Mouse (Mus musculus) stomach, embryonic 16.5 days (tissue): ENCODE measurements around the gene Esyt2. TPM values are rescaled to one million over a fixed set of nuclear protein-coding genes. Genes with fewer than 3 reads are reported as not detected.

Experiments
- ATAC-seq: fragments of 200-750 bp; cut with Nextera tagmentation; 2 replicates; pipeline ENCODE4 v1.8.0; 2017; ENCODE audit warnings: moderate number of reproducible peaks, moderate TSS enrichment; ENCODE audit not compliant: insufficient read depth, low FRiP score
- H3K27ac ChIP-seq: fragments of 300-500 bp; sonication (generic); 2 replicates; pipeline ENCODE4 v1.5.1; 2014; ENCODE audit warnings: low read length
- H3K27me3 ChIP-seq: fragments of 300-500 bp; sonication (generic); 2 replicates; pipeline ENCODE4 v1.6.1; 2014; ENCODE audit warnings: low read length, control low read depth, mixed read lengths; ENCODE audit not compliant: control insufficient read depth, insufficient read depth
- H3K36me3 ChIP-seq: fragments of 300-500 bp; sonication (generic); 2 replicates; pipeline ENCODE4 v1.6.1; 2014; ENCODE audit warnings: low read length; ENCODE audit not compliant: control insufficient read depth, insufficient read depth
- H3K4me1 ChIP-seq: fragments of 300-500 bp; sonication (generic); 2 replicates; pipeline ENCODE4 v1.6.1; 2014; ENCODE audit warnings: low read length, control low read depth, mixed read lengths; ENCODE audit not compliant: control insufficient read depth, insufficient read depth
- H3K4me2 ChIP-seq: fragments of 300-500 bp; sonication (generic); 2 replicates; pipeline ENCODE4 v1.6.1; 2014; ENCODE audit warnings: low read depth, low read length, mixed read lengths
- H3K4me3 ChIP-seq: fragments of 300-500 bp; sonication (generic); replicated peaks from 2 replicates; pipeline ENCODE4 v1.5.1; 2014; ENCODE audit warnings: mild to moderate bottlenecking, low read length
- H3K9ac ChIP-seq: fragments of 300-500 bp; sonication (generic); 2 replicates; pipeline ENCODE4 v1.6.1; 2014; ENCODE audit warnings: low read length
- H3K9me3 ChIP-seq: fragments of 300-500 bp; sonication (generic); replicated peaks from 2 replicates; pipeline ENCODE4 v1.6.1; 2016; ENCODE audit warnings: low read length, control low read depth; ENCODE audit not compliant: control insufficient read depth
- WGBS: fragments of 180-500 bp; shearing (Covaris S2); extraction: QIAGEN DNeasy Blood & Tissue Kit; methylation state at CpG from one replicate; pipeline ENCODE4 v1.1.7; 2014; 5-methylcytosine and 5-hydroxymethylcytosine counted together
- polyA plus RNA-seq: library from polyadenylated mRNA; unstranded; fragments of >200 nt; fragmentation: Nextera tagmentation; extraction: Ambion mirVana; gene quantifications from 2 replicates; pipeline ENCODE4 v1.2.1, GENCODE M21; 2015

Esyt2 gene
- polyA plus RNA-seq, 1 experiment from 2014 or later, result 28.7 TPM

DNA sequence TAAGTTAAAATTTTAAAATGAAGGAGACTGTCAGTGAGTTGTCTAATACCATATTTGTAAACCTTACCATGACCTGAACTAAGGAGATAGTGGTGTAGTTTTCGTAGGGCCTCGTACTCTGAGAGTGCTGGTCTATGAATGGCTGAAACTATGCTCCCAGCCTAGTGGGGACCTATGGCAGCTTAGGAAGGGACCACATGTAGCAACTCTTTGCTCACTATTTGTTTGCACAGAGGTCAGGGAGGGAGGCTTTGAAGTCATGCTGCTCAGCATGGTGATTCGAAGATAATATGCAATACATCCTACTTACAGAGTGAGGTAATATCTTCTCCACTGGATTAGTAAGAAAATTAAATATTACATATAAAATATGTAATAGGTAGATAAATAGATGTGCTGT lies 73.7 kb downstream of the Esyt2 start:
- WGBS, result 83% methylated on average over 3 of the region's 3 CpGs
- H3K9me3 ChIP-seq, result no peaks in the 10 kb centered on the region
- H3K4me2 ChIP-seq, result no peak overlapping the region

DNA sequence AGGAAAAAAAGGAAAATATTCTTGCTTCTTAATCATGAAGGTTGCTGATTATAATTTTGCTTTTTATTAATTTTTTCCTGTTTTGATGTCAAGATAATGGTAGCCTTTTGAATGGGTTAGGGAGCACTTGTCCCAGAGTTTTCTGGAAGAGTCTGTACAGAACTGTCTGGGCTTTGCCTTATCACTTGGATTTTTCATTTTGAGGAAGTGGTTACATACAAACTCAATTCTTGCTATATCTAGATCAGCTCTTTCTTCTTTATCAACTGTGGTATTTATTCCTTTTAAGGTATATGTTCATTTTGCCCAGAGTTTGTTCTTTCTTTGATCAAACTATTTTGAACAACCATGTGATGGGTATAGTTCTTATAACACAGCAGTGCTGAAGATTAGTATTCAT lies 81.1 kb downstream of the Esyt2 start:
- no peak overlapping the region for H3K4me2 ChIP-seq
- no peak for ATAC-seq
- H3K4me1 ChIP-seq, result no peaks in the 10 kb centered on the region
- no peaks in the 10 kb centered on the region for H3K27me3 ChIP-seq
- H3K36me3 ChIP-seq, result peaks cover 30% of the 10 kb centered on the region; the same call in 1 of the 2 replicates
- no peak overlapping the region for H3K27ac ChIP-seq
- no peak overlapping the region for H3K9ac ChIP-seq
- H3K4me3 ChIP-seq, result no peak overlapping the region
- H3K9me3 ChIP-seq, result no peaks in the 10 kb centered on the region

More for the DNA sequence above, 73.7 kb downstream of the Esyt2 start:
- ATAC-seq, result no peak
- H3K4me1 ChIP-seq, result no peaks in the 10 kb centered on the region
- no peaks in the 10 kb centered on the region for H3K27me3 ChIP-seq
- peaks cover 15% of the 10 kb centered on the region; the same call in 1 of the 2 replicates for H3K36me3 ChIP-seq
- H3K4me3 ChIP-seq, result no peak overlapping the region
- H3K27ac ChIP-seq, result no peak overlapping the region
- no peak overlapping the region for H3K9ac ChIP-seq

DNA sequence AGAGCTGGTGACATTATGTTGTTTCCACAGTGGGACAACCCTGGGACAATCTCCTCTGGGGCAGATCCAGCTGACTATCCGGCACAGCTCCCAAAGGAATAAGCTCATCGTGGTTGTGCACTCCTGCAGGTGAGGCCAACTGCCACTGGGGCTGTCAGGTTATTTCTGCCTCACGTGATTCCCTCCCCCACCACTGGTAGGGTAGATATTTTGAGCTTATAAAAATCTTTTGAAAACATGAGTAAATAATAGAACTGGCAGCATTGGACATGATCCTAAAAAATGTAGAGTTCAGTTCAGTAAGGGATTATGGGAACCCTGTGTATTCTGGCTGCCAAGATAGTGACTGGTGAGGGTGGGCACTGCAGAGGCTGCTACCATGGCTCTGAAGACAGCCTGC lies 85.9 kb downstream of the Esyt2 start:
- no peak overlapping the region for H3K9ac ChIP-seq
- no peaks in the 10 kb centered on the region for H3K9me3 ChIP-seq
- no peaks in the 10 kb centered on the region for H3K27me3 ChIP-seq
- H3K27ac ChIP-seq, result no peak overlapping the region
- H3K4me1 ChIP-seq, result no peaks in the 10 kb centered on the region
- peaks cover 24% of the 10 kb centered on the region; the same call in 1 of the 2 replicates for H3K36me3 ChIP-seq
- no peak overlapping the region for H3K4me3 ChIP-seq
- no peak overlapping the region for H3K4me2 ChIP-seq
- WGBS, result 90% methylated on average over 3 of the region's 3 CpGs
- ATAC-seq, result no peak

DNA sequence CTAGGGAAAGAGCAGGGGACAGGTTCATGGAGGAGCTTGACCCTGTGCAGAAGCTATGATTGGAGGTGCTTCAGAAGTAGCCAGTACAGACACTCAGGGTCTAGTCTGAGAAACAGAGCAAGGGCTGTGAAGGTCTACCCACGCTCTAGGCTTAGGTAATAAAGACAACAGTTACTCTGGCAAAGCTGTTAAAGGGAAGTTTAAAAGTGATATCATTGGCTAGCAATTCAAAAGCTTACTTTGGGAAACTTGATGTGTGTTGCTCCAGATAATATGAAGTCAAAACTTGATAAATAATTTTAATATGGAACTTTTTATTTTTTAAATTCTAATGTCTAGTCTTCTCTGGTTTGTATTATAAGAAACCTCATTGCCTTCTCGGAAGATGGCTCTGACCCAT lies 86.3 kb downstream of the Esyt2 start:
- Histone ChIP-seq H3K9me3 (no peaks in the 10 kb centered on the region), H3K4me3 (no peak overlapping the region), H3K4me2 (no peak overlapping the region), H3K27ac (no peak overlapping the region), H3K27me3 (no peaks in the 10 kb centered on the region), H3K36me3 (peaks cover 24% of the 10 kb centered on the region; the same call in 1 of the 2 replicates), H3K9ac (no peak overlapping the region), H3K4me1 (no peaks in the 10 kb centered on the region)
- ATAC-seq, result no peak
- 99% methylated on average over 2 of the region's 2 CpGs for WGBS

DNA sequence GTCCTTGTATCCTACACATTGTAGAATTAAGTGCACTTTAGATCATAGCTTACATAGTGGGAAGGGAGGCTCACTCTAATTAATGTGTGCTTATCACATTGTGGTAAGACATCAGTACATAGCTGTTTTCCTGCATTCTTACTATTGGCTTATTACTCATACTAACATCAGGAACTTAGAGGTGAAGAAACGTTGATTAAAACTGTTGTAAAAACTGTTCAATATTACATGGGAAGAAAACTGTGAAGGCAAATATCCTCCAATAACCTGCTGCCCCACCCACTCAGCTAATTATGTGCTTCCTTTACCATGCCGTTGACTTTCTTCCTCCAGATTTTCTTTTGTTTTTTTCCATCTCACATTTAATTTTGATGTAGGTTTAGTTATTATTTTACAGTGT lies 87.9 kb downstream of the Esyt2 start:
- Histone ChIP-seq H3K27ac (no peak overlapping the region), H3K9ac (no peak overlapping the region), H3K4me3 (no peak overlapping the region), H3K9me3 (no peaks in the 10 kb centered on the region), H3K4me2 (no peak overlapping the region), H3K36me3 (peaks cover 15% of the 10 kb centered on the region; the same call in 1 of the 2 replicates), H3K4me1 (no peaks in the 10 kb centered on the region), H3K27me3 (no peaks in the 10 kb centered on the region)
- no peak for ATAC-seq
- WGBS, result 80% methylated on average over 2 of the region's 2 CpGs

DNA sequence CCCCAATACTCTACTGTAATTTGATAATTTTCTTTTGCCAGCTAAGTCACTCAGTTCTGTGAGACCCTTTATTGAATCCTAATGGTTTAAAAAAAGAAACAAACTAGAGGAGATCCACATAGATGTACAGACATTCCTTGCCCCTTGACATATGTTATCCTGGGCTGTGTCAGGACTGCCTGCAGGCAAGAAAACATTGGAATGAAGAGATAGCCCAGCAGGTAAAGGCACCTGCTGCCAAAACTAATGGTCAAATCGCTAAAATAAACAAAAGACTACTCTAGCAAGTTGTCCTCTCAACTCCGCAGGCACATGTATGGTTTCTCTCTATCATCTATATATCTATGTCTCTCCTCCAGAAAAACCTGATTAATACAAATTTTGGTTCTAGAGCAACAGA lies 102.1 kb downstream of the Esyt2 start:
- no peak for ATAC-seq
- H3K4me1 ChIP-seq, result no peaks in the 10 kb centered on the region
- H3K4me2 ChIP-seq, result no peak overlapping the region
- H3K9ac ChIP-seq, result no peak overlapping the region
- no peaks in the 10 kb centered on the region for H3K9me3 ChIP-seq
- 84% methylated on average over 2 of the region's 2 CpGs for WGBS
- H3K4me3 ChIP-seq, result no peak overlapping the region
- H3K27me3 ChIP-seq, result no peaks in the 10 kb centered on the region
- no peak overlapping the region for H3K27ac ChIP-seq
- H3K36me3 ChIP-seq, result no peaks in the 10 kb centered on the region

DNA sequence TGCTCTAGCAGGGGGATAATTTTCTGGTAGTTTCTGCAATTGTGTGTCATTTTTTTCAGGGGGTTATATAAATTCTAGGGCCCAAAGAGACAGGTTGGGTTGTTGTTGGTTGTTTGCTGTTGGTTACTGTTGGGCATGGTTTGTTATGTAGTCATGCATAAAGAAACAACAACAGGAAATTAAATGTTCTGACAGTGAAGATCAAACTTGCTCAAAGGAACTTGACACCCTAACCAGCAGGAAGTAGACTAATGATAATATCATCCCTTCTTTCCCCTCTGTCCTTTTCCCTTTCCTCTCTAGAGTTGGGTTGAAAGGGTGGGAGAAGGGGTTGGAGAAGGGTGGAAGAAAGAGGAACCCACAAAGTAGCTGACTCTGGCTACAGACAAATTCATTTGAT lies 103.0 kb downstream of the Esyt2 start:
- H3K4me3 ChIP-seq, result no peak overlapping the region
- no peaks in the 10 kb centered on the region for H3K4me1 ChIP-seq
- H3K27me3 ChIP-seq, result no peaks in the 10 kb centered on the region
- no peak for ATAC-seq
- H3K9me3 ChIP-seq, result no peaks in the 10 kb centered on the region
- no peaks in the 10 kb centered on the region for H3K36me3 ChIP-seq
- H3K27ac ChIP-seq, result no peak overlapping the region
- H3K9ac ChIP-seq, result no peak overlapping the region
- H3K4me2 ChIP-seq, result no peak overlapping the region

DNA sequence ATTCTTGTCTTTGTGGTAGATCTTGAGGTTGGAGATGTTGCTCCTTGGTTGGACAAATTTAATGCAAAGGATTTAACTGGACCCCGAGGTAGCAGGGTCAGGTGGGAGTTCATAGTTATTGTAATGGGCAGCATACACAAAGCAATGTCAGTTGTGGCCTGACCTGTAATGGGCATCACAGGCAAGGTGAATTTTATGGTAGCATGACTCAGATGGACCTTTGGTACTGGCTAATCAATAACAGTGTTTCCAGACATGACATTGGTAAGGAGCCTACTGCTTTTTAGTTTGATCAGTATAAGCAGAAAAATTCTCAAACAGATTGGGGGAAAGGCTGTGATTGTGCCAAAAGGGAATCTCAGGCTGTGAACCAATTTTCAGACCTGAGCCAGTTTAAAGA lies 105.8 kb downstream of the Esyt2 start:
- no peak for ATAC-seq
- H3K4me1 ChIP-seq, result no peaks in the 10 kb centered on the region
- H3K27me3 ChIP-seq, result no peaks in the 10 kb centered on the region
- WGBS, result 84% methylated on average over 1 of the region's 1 CpGs
- no peak overlapping the region for H3K9ac ChIP-seq
- H3K4me3 ChIP-seq, result no peak overlapping the region
- no peak overlapping the region for H3K4me2 ChIP-seq
- H3K27ac ChIP-seq, result no peak overlapping the region
- H3K9me3 ChIP-seq, result no peaks in the 10 kb centered on the region
- no peaks in the 10 kb centered on the region for H3K36me3 ChIP-seq

DNA sequence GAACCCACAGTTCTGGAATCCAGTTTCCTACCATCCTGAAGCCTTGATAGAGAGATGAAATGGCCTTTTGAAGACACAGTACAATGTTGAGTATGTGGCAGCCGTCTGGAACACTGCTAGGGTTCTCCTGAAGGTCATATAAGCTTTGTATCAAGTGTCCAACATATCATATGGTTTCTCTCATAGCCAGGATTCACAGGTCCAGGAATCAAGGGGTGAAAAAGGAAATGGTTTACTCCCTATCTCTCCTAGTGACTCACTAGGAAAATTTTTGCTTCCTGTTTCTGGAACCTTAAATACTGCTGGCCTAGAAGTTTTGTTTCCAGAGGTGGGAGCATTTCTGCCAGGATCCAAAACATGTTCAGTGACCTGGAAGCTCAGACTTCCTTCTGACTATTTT lies 108.9 kb downstream of the Esyt2 start:
- no peak for ATAC-seq
- H3K9ac ChIP-seq, result no peak overlapping the region
- H3K36me3 ChIP-seq, result no peaks in the 10 kb centered on the region
- no peak overlapping the region for H3K4me2 ChIP-seq
- no peaks in the 10 kb centered on the region for H3K27me3 ChIP-seq
- no peaks in the 10 kb centered on the region for H3K9me3 ChIP-seq
- 42% methylated on average over 1 of the region's 1 CpGs for WGBS
- H3K4me1 ChIP-seq, result no peaks in the 10 kb centered on the region
- H3K27ac ChIP-seq, result no peak overlapping the region
- no peak overlapping the region for H3K4me3 ChIP-seq

DNA sequence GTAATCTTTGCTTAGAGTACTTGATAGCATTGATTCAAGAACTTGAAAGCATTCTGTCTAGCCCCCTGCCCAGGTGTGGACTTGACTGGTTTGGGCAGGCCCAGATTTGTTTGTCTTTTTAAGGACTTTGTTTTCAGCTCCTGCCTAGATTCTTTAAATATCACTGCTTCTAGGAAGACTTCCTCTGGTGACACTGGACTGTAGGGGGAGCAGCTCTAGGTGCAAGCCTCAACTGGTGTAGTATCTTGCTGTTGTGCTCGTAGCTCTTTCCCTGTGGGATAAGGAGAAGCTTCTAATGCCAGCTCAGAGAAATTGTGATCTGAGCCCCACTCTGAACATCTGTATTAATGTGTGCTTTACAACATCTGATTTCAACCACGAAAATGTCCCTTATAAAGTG lies 113.3 kb downstream of the Esyt2 start:
- no peaks in the 10 kb centered on the region for H3K36me3 ChIP-seq
- H3K9ac ChIP-seq, result no peak overlapping the region
- no peak overlapping the region for H3K27ac ChIP-seq
- no peak for ATAC-seq
- no peaks in the 10 kb centered on the region for H3K27me3 ChIP-seq
- H3K4me3 ChIP-seq, result no peak overlapping the region
- 65% methylated on average over 2 of the region's 2 CpGs for WGBS
- no peak overlapping the region for H3K4me2 ChIP-seq
- H3K9me3 ChIP-seq, result no peaks in the 10 kb centered on the region
- H3K4me1 ChIP-seq, result no peaks in the 10 kb centered on the region
